Mouse (Mus musculus) thymus, adult 2 months (tissue): ENCODE data around the gene Tomm40l.

Experiments used
- CTCF ChIP-seq: fragments of 200-500 bp; IDR thresholded peaks from 2 replicates; pipeline ENCODE4 v1.5.1; 2012; ENCODE audit warnings: mild to moderate bottlenecking, control low read depth, low read length, moderate library complexity, borderline replicate concordance; ENCODE audit not compliant: control insufficient read depth, poor library complexity, insufficient read depth; ENCODE audit errors: extremely low read depth
- POLR2A ChIP-seq: fragments of 200-500 bp; IDR thresholded peaks from 2 replicates; pipeline ENCODE4 v1.6.1; 2012; ENCODE audit warnings: mild to moderate bottlenecking, low read length, control low read depth, moderate library complexity; ENCODE audit not compliant: control insufficient read depth, poor library complexity, insufficient read depth; ENCODE audit errors: extremely low read depth

DNA sequence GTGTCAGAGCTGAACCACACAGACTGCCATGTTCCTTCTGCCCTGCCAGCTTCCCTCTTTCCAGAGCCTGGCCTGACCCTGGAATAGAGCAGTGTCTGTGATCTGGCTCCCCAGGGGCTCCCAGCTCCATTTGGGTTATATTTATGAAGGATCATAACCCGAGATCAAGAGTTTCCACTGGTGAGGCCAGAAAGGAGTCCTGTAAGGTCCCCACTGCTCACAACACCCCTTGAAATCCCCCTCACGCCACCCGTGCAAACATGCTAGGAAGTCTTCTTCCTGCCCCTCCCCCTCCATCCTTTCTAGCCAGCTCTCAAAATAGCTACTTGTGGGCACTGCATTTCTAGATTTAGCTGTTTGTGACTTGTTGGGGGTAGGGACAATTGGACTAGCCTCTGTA is 38.7 kb downstream of the Tomm40l start:
- TF ChIP-seq POLR2A (no peak), CTCF (no peak)
